Mouse (Mus musculus) C2C12 (cell line): Measurements from ENCODE around the gene Mlycd.

Experiments
- CTCF ChIP-seq: IDR thresholded peaks from one replicate; pipeline ENCODE4 v1.5.1; 2011; ENCODE audit not compliant: control insufficient read depth, insufficient read depth, insufficient read length
- MAX ChIP-seq: IDR thresholded peaks from one replicate; pipeline ENCODE4 v1.6.1; 2011; ENCODE audit warnings: mild to moderate bottlenecking, control low read depth
- MYOD1 ChIP-seq: IDR thresholded peaks from one replicate; pipeline ENCODE4 v1.6.1; 2011; ENCODE audit warnings: low read depth; ENCODE audit not compliant: control insufficient read depth, insufficient read length
- MYOG ChIP-seq: IDR thresholded peaks from one replicate; pipeline ENCODE4 v1.6.1; 2011; ENCODE audit not compliant: control insufficient read depth, insufficient read length; ENCODE audit errors: extremely low read depth
- USF1 ChIP-seq: IDR thresholded peaks from one replicate; pipeline ENCODE4 v1.6.1; 2011; ENCODE audit warnings: low read depth, mild to moderate bottlenecking, control low read depth, moderate library complexity

DNA sequence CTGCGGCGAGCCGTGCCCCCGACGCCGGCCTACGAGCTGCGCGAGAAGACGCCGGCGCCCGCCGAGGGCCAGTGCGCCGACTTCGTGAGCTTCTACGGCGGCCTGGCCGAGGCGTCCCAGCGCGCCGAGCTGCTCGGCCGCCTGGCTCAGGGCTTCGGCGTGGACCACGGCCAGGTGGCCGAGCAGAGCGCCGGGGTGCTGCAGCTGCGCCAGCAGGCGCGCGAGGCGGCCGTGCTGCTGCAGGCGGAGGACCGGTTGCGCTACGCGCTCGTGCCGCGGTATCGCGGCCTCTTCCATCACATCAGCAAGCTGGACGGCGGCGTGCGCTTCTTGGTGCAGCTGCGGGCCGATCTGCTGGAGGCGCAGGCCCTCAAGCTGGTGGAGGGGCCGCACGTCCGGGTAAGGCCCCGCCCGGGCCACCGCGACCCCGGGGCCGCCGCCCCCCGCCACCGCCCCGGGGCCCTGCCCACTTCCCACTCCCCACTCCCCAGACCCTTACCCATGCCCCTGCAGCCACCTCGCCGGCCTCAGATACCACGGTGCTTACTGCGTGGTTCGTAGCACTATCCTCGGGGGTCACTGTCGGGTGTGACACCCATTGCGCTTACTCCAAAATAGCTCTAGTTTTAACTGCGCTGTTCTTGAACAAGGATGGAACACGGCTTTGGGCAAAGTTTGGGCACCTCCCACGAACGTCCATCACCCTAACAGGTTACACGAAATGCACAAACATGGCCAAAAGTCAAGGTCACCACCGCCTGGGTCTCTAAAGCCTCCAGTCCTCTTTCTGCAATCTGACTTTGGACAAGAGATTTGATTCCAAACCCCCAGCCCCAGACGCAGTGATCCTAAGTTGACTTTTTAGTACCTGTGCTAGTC lies 633 bp downstream of the Mlycd start:
- TF ChIP-seq CTCF (no peak), MYOD1 (no peak), USF1 (no peak), MAX (no peak), MYOG (no peak)
